Mouse (Mus musculus) hindbrain, embryonic 13.5 days (tissue): ENCODE data around the gene Gm4450. TPM values are rescaled to one million over a fixed set of nuclear protein-coding genes. Genes with fewer than 3 reads are reported as not detected.
"Not testable (repeated sequence)": the region's sequence is repeated elsewhere in the genome, so short reads cannot be mapped to it uniquely, and the experiment has no call there.

Experiments
- ATAC-seq: fragments of 200-750 bp; cut with Nextera tagmentation; 2 replicates; pipeline ENCODE4 v1.8.0; 2017; ENCODE audit warnings: moderate TSS enrichment; ENCODE audit not compliant: low FRiP score
- H3K27ac ChIP-seq: fragments of 300-500 bp; sonication (generic); 2 replicates; pipeline ENCODE4 v1.5.1; 2015; ENCODE audit warnings: inconsistent platforms, mild to moderate bottlenecking, moderate library complexity
- H3K27me3 ChIP-seq: fragments of 300-500 bp; sonication (generic); 2 replicates; pipeline ENCODE4 v1.6.1; 2015; ENCODE audit warnings: mild to moderate bottlenecking, inconsistent platforms
- H3K36me3 ChIP-seq: fragments of 300-500 bp; sonication (generic); 2 replicates; pipeline ENCODE4 v1.6.1; 2015; ENCODE audit warnings: mild to moderate bottlenecking, inconsistent platforms
- H3K4me1 ChIP-seq: fragments of 300-500 bp; sonication (generic); replicated peaks from 2 replicates; pipeline ENCODE4 v1.6.1; 2015; ENCODE audit warnings: inconsistent platforms
- H3K4me2 ChIP-seq: fragments of 300-500 bp; sonication (generic); 2 replicates; pipeline ENCODE4 v1.6.1; 2015; ENCODE audit warnings: inconsistent platforms, mild to moderate bottlenecking, moderate library complexity
- H3K4me3 ChIP-seq: fragments of 300-500 bp; sonication (generic); 2 replicates; pipeline ENCODE4 v1.5.1; 2015; ENCODE audit warnings: mild to moderate bottlenecking, inconsistent platforms
- H3K9ac ChIP-seq: fragments of 300-500 bp; sonication (generic); 2 replicates; pipeline ENCODE4 v1.6.1; 2015; ENCODE audit warnings: mild to moderate bottlenecking, inconsistent platforms
- H3K9me3 ChIP-seq: fragments of 300-500 bp; sonication (generic); 2 replicates; pipeline ENCODE4 v1.6.1; 2016; ENCODE audit warnings: inconsistent platforms
- WGBS: fragments of 180-500 bp; shearing (Covaris S2); methylation state at CpG from one replicate; pipeline ENCODE4 v1.1.7; 2015; 5-methylcytosine and 5-hydroxymethylcytosine counted together
- polyA plus RNA-seq: library from polyadenylated mRNA; unstranded; fragments of >200 nt; fragmentation: Nextera tagmentation; extraction: Ambion mirVana; gene quantifications from 2 replicates; pipeline ENCODE4 v1.2.1, GENCODE M21; 2015

Gene Gm4450
- polyA plus RNA-seq, 1 experiment from 2014 or later: 0.19 TPM

DNA sequence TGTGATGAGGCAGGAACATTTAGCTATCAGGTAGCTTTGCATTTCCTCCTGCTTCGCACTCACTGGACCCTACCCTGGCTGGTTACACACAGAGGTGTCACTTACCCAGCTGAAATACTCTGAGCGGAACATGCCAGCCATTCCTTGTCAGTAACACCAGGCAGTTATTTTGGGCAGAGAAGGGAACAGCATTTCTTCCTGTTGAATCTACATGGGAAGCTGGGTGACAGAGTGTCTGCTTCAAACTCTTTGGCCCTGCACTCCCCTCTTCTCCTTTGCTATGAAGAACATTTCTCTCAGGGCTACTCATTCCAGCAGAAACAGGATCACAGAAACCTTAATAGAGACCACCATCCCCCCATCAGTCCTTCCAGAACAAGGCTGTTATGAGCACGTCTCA is 42.6 kb downstream of the Gm4450 start:
- no peak overlapping the region for H3K27ac ChIP-seq
- H3K4me2 ChIP-seq: no peak overlapping the region
- no peak for ATAC-seq
- H3K36me3 ChIP-seq: no peaks in the 10 kb centered on the region; the same call in 1 of the 2 replicates
- H3K4me1 ChIP-seq: peaks cover 13% of the 10 kb centered on the region
- H3K9me3 ChIP-seq: no peaks in the 10 kb centered on the region
- no peak overlapping the region for H3K4me3 ChIP-seq
- H3K9ac ChIP-seq: no peak overlapping the region
- 92% methylated on average over 3 of the region's 3 CpGs for WGBS
- no peaks in the 10 kb centered on the region for H3K27me3 ChIP-seq

DNA sequence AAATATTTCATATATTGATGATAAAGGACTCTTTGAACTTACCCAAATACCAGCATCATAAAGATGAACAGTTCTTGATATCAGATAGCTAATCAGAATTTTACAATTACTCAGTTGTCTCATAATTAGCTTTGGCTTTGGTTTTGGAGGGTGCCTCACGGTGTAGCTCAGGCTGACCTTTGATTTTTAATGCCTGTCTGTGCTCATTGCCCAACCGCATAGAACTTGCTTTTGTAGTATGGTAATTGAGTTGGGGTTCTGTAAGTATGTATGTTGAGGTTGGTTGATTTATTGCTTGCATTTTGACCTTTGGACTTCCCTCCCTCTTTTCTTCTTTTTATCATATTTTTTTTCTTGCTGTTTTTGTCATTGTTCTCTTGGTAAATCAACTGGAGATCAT is 43.2 kb downstream of the Gm4450 start:
- Histone ChIP-seq H3K27ac (no peak overlapping the region), H3K4me1 (peaks cover 13% of the 10 kb centered on the region), H3K4me2 (no peak overlapping the region), H3K27me3 (no peaks in the 10 kb centered on the region), H3K9ac (no peak overlapping the region), H3K9me3 (no peaks in the 10 kb centered on the region), H3K36me3 (no peaks in the 10 kb centered on the region; the same call in 1 of the 2 replicates), H3K4me3 (no peak overlapping the region)
- 71% methylated on average over 2 of the region's 2 CpGs for WGBS
- ATAC-seq: no peak

DNA sequence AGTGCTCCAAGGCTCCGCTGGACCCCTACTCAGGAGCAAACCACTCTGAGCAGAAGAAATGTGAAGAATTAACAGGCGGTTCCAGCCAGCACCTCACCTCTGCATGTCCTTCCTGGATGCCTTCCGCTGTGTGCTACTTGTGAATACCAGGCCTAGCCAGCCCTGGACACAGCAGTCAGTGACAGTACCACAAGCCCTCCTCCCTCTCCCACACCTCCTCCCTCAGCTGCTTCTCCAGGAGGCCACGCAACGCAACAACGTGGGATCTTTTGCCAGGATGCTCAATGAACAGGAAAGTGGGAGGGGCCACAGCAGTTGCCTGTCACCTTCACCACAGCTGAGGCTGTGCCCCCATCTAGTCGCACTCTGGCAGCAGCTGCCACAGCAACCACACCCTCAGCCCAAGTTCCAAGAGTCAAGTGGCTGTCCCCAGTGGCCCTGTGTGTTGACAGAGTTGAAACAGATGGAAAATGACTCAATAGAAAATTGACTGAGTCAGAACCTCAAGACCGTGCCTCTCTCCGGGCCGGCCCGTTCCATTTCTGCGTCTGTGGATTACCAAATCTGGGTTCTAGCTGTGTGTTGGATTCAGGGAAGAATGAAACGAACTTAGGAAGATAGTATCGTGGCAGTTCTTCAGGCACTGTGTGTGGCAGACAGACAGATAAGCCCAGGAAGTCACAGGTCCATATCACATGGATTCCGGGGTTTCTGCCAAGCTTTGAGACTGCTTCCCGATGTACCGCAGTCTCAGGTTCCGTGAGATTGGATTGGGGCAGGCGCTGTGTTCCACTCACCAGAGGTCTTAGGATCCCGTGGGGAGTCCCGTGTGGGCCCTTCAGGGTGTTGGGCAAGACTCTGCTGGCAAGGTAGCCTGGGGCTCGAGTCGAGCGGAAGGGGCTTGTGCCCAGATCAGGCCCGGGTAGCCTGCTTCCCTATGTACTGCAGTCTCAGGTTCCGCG is 46.0 kb downstream of the Gm4450 start:
- not testable (repeated sequence) for H3K9ac ChIP-seq, H3K4me2 ChIP-seq, H3K27ac ChIP-seq, H3K27me3 ChIP-seq, H3K4me1 ChIP-seq, H3K36me3 ChIP-seq, H3K9me3 ChIP-seq, H3K4me3 ChIP-seq
- peak; percentile 22; the same call in 1 of the 2 replicates for ATAC-seq
- WGBS: 90% methylated on average over 16 of the region's 27 CpGs

DNA sequence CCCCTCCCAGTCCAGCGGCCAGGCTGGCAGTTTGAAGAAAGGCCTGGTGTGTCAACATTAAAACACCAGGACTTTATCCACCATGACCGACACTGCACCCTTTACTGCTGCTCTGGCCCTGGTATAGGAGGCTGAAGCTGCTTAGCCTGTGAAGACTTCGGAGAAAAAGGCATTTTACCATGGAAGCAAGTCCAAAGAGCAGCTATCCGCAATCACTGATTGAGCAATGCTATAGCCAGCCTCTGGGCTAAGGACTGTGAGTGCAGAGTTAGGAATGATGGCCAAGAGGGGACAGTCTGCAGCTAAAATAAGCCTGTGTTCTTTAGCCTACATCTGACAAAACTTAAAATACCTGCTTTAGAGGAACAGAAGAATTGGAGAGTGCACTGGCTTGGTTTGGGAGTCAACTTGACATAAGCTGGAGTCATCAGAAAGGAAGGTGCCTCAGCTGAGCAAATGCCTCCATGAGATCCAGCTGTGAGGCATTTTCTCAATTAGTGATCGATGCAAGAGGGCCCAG is 49.6 kb downstream of the Gm4450 start:
- WGBS: 73% methylated on average over 5 of the region's 5 CpGs
- not testable (repeated sequence) for H3K9me3 ChIP-seq, H3K9ac ChIP-seq, H3K4me3 ChIP-seq, H3K27ac ChIP-seq, H3K27me3 ChIP-seq, H3K36me3 ChIP-seq, H3K4me1 ChIP-seq, H3K4me2 ChIP-seq, ATAC-seq

DNA sequence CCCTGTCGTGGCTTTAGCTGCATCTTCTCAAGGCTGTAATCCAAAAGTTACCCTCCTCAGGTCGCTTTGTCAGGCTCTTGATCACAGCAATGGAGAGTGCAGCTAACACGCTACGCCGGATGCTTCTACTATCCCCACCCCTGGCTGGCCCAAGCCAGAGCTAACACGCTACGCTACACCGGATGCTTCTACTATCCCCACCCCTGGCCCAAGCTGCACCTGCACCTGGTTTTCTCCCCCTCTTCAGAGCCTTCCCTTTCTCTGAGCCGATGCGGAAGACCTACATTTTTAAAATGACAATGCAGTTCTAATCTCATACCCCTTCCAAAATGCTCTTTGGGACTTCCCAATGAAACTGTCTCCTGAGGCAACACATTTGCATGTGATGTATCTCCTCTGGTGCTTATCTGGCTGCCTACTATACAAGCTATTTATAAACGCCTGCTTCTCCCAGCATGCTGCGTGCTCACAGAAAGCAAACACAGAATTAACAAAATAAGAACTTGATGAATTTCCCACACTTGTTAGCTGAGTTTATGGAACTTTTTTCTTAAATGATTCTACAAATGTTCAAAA is 50.3 kb downstream of the Gm4450 start:
- not testable (repeated sequence) for ATAC-seq, H3K4me2 ChIP-seq, H3K36me3 ChIP-seq, H3K27me3 ChIP-seq, H3K27ac ChIP-seq, H3K9ac ChIP-seq, H3K9me3 ChIP-seq, H3K4me3 ChIP-seq, H3K4me1 ChIP-seq
- WGBS: 65% methylated on average over 12 of the region's 12 CpGs

DNA sequence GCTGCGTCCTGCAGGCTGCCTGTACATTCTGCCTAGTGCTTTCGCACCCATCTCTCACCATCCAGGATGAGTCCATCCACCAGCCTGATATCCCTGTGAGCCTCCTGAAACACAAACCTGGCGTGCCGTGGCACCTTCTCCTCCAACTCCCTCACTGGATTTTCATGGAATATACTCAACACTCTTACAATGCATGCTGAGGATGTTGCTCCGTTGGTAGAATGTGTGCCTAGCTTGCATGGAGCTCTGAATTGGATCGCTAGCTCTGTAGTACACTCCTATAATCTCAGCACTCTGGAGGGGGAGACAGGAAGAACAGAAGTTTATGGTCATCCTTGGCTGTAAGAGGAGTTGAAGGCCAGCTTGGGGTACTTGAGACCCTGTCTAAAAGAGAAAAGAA is 51.0 kb downstream of the Gm4450 start:
- H3K4me1 ChIP-seq, H3K27me3 ChIP-seq, ATAC-seq, H3K9me3 ChIP-seq, H3K4me3 ChIP-seq, H3K4me2 ChIP-seq, H3K9ac ChIP-seq, H3K27ac ChIP-seq, H3K36me3 ChIP-seq: not testable (repeated sequence)
- 84% methylated on average over 6 of the region's 6 CpGs for WGBS

DNA sequence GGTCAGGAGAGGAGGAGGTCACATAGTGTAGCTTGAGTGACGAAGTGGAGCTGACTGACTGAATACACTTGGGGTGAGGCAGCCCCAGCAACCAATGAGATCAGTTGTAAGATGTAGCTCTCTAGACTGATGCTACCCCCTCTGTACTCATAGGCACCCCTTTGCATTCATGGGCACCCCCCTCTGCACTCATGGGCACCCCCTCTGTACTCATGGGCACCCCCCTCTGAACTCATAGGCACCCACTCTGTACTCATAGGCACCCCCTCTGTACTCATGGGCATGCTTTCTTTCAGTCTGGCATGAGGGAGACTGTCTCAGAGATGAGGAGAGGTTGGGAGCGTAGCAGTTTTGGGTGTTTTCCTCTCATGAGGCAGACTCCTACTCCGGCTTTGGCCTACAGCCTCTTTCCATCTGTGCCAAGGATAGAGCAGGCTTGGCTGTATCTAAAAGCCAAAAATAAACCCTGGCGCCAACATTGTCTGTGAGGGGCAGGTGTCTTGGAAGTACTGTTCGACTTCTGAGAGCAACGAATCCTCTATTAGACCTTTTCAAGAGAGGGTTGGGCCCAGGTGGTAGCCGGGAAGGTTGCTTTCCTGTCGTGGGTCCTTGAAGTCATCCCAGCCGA is 52.5 kb downstream of the Gm4450 start:
- not testable (repeated sequence) for H3K36me3 ChIP-seq, H3K4me1 ChIP-seq, H3K27ac ChIP-seq, H3K4me3 ChIP-seq, H3K9ac ChIP-seq, H3K4me2 ChIP-seq, H3K27me3 ChIP-seq, H3K9me3 ChIP-seq
- ATAC-seq: peak; percentile 61
- 92% methylated on average over 9 of the region's 9 CpGs for WGBS

Other genes with a start within 250 kb of the Gm4450 start
- not detected in 2 replicates for gene Reg4, start 235.0 kb downstream of the Gm4450 start, polyA plus RNA-seq
- 15.6 and 16.6 TPM in 2 replicates for gene Hmgcs2, start 176.7 kb downstream of the Gm4450 start, polyA plus RNA-seq
- 156 and 187 TPM in 2 replicates for gene Phgdh, start 117.1 kb downstream of the Gm4450 start, polyA plus RNA-seq
- gene Zfp697, start 74.7 kb downstream of the Gm4450 start, polyA plus RNA-seq: 15.9 and 16.6 TPM in 2 replicates
- gene Hsd3b4, start 53.4 kb upstream of the Gm4450 start, polyA plus RNA-seq: not detected in 2 replicates
- gene Gm10681, start 131.7 kb upstream of the Gm4450 start, polyA plus RNA-seq: not detected in 2 replicates
- gene Hsd3b5, start 173.1 kb upstream of the Gm4450 start, polyA plus RNA-seq: not detected in 2 replicates